In genomic region chr2:94406083-94406957, GRCm38 (mm10) we compare ENCODE assay signal across 8 mouse cellular contexts. TPM values are rescaled to one million over a fixed set of nuclear protein-coding genes. Genes with fewer than 3 reads are reported as not detected.
DNase-seq lines count a peak whose midpoint lies in the region; ATAC-seq and TF ChIP-seq lines count a peak whose summit lies in the region.

Gene Ttc17, minus strand, starts transcription at chr2:94406689.

- H3K9me3 ChIP-seq in forebrain, embryonic 10.5 days = no peaks in the 10 kb centered on the region
- no peaks in the 10 kb centered on the region for H3K9me3 ChIP-seq in heart, embryonic 15.5 days (replicated peaks)
- H3K9me3 ChIP-seq in liver, embryonic 14.5 days (ENCODE audit: control insufficient read depth, low read length) = no peaks in the 10 kb centered on the region
- H3K9me3 ChIP-seq in neural tube, embryonic 11.5 days (ENCODE audit: control insufficient read depth, low read length) = no peaks in the 10 kb centered on the region
- H3K9me3 ChIP-seq in stomach, postnatal 0 days (ENCODE audit: control insufficient read depth, low read length) = no peaks in the 10 kb centered on the region

- peak; percentile 93 for ATAC-seq in heart, embryonic 15.5 days (replicated peaks; ENCODE audit: insufficient number of reproducible peaks, insufficient read depth, low FRiP score, low read depth)
- peak; percentile 96 for ATAC-seq in liver, embryonic 14.5 days (ENCODE audit: insufficient read depth)
- ATAC-seq in neural tube, embryonic 11.5 days (ENCODE audit: insufficient read depth, low FRiP score, low TSS enrichment) = peak; percentile 95
- peak; percentile 96 for ATAC-seq in stomach, postnatal 0 days (ENCODE audit: low FRiP score, low TSS enrichment)

- under 1% methylated on average over 77 of the region's 77 CpGs for WGBS in forebrain, embryonic 10.5 days
- under 1% methylated on average over 74 of the region's 77 CpGs for WGBS in heart, embryonic 15.5 days
- whole genome bisulfite sequencing in liver, embryonic 14.5 days (ENCODE audit: insufficient replicate concordance) = 1% methylated on average over 74 of the region's 77 CpGs
- WGBS in neural tube, embryonic 11.5 days = under 1% methylated on average over 69 of the region's 77 CpGs
- WGBS in stomach, postnatal 0 days = under 1% methylated on average over 73 of the region's 77 CpGs

- peak within 1 kb of the TSS; percentile 76 for H3K4me2 ChIP-seq in heart, embryonic 15.5 days
- H3K4me2 ChIP-seq in liver, embryonic 14.5 days (ENCODE audit: low read depth) = peak within 1 kb of the TSS; percentile 97
- H3K4me2 ChIP-seq in neural tube, embryonic 11.5 days (ENCODE audit: low read depth) = peak within 1 kb of the TSS; percentile 63
- peak within 1 kb of the TSS; percentile 61 for H3K4me2 ChIP-seq in stomach, postnatal 0 days (replicated peaks; ENCODE audit: low read depth)

- H3K4me3 ChIP-seq in forebrain, embryonic 10.5 days = peak within 1 kb of the TSS; percentile 95
- peak within 1 kb of the TSS; percentile 91 for H3K4me3 ChIP-seq in heart, embryonic 15.5 days
- H3K4me3 ChIP-seq in liver, embryonic 14.5 days (ENCODE audit: insufficient read depth in 1 of 2, low read depth in 2 of 2, low read length in 2 of 2) = peak within 1 kb of the TSS; percentile 73 to 94
- peak within 1 kb of the TSS; percentile 59 for H3K4me3 ChIP-seq in neural tube, embryonic 11.5 days (ENCODE audit: low read depth, low read length)
- peak within 1 kb of the TSS; percentile 99 for H3K4me3 ChIP-seq in stomach, postnatal 0 days (ENCODE audit: low read depth, low read length)

- H3K27me3 ChIP-seq in forebrain, embryonic 10.5 days (ENCODE audit: poor library complexity, severe bottlenecking) = no peaks in the 10 kb centered on the region
- no peaks in the 10 kb centered on the region for H3K27me3 ChIP-seq in heart, embryonic 15.5 days
- H3K27me3 ChIP-seq in liver, embryonic 14.5 days (ENCODE audit: control insufficient read depth, insufficient read depth, low read length) = no peaks in the 10 kb centered on the region
- H3K27me3 ChIP-seq in neural tube, embryonic 11.5 days (ENCODE audit: control insufficient read depth, insufficient read depth, low read length) = no peaks in the 10 kb centered on the region
- H3K27me3 ChIP-seq in stomach, postnatal 0 days (ENCODE audit: control insufficient read depth, insufficient read depth, low read length) = no peaks in the 10 kb centered on the region

- peak; percentile 83 to 84 for DNase-seq in CD8-positive naive resting alpha-beta T cell, adult 2 months (ENCODE audit: low read depth in 2 of 2, low spot score in 2 of 2)
- peak; percentile 83 for DNase-seq in c-Kit-positive CD71-negative TER-119-negative erythroid progenitor cells, embryonic 14.5 days (ENCODE audit: low read depth)
- DNase-seq in forebrain, embryonic 10.5 days (ENCODE audit: extremely low spot score, low spot score) = peak; percentile 90
- peak; percentile 93 to 96 for DNase-seq in kidney, postnatal 25 days
- peak; percentile 86 to 88 (median 86) for DNase-seq in liver, embryonic 14.5 days (ENCODE audit: low read depth in 3 of 3, low spot score in 3 of 3)
- DNase-seq in neural tube, embryonic 11.5 days (ENCODE audit: low spot score) = peak; percentile 94
- DNase-seq in stomach, postnatal 0 days (ENCODE audit: low spot score) = peak; percentile 95

- no peak for TF ChIP-seq CTCF in liver, embryonic 14.5 days (IDR thresholded peaks at IDR 0.05; ENCODE audit: low read depth)
- TF ChIP-seq CTCF in stomach, postnatal 0 days (IDR thresholded peaks at IDR 0.05; ENCODE audit: low read depth) = peak; percentile 2; the same call in 1 of the 2 replicates

- peaks cover 18% of the 10 kb centered on the region for H3K36me3 ChIP-seq in forebrain, embryonic 10.5 days (replicated peaks)
- peaks cover 10% of the 10 kb centered on the region for H3K36me3 ChIP-seq in heart, embryonic 15.5 days
- peaks cover 6% of the 10 kb centered on the region for H3K36me3 ChIP-seq in liver, embryonic 14.5 days (replicated peaks; ENCODE audit: control insufficient read depth, insufficient read depth, low read depth)
- peaks cover 2% of the 10 kb centered on the region; the same call in 1 of the 2 replicates for H3K36me3 ChIP-seq in neural tube, embryonic 11.5 days (ENCODE audit: control insufficient read depth, insufficient read depth, low read length)
- no peaks in the 10 kb centered on the region for H3K36me3 ChIP-seq in stomach, postnatal 0 days (ENCODE audit: control insufficient read depth, insufficient read depth, low read length)

- peaks cover 33% of the 10 kb centered on the region for H3K4me1 ChIP-seq in forebrain, embryonic 10.5 days
- H3K4me1 ChIP-seq in heart, embryonic 15.5 days (replicated peaks) = peaks cover 31% of the 10 kb centered on the region
- peaks cover 2 to 18% of the 10 kb centered on the region in 2 experiments for H3K4me1 ChIP-seq in liver, embryonic 14.5 days (replicated peaks; ENCODE audit: control insufficient read depth in 2 of 2, insufficient read depth in 2 of 2, low read length in 1 of 2)
- H3K4me1 ChIP-seq in neural tube, embryonic 11.5 days (ENCODE audit: control insufficient read depth, insufficient read depth, low read length) = peaks cover 7% of the 10 kb centered on the region; the same call in 1 of the 2 replicates
- H3K4me1 ChIP-seq in stomach, postnatal 0 days (replicated peaks; ENCODE audit: control insufficient read depth, insufficient read depth) = peaks cover 3% of the 10 kb centered on the region; the same call in 1 of the 2 replicates

- peak within 1 kb of the TSS; percentile 98 for H3K27ac ChIP-seq in forebrain, embryonic 10.5 days
- peak within 1 kb of the TSS; percentile 92 for H3K27ac ChIP-seq in heart, embryonic 15.5 days
- H3K27ac ChIP-seq in liver, embryonic 14.5 days = peak within 1 kb of the TSS; percentile 65
- peak within 1 kb of the TSS; percentile 72 for H3K27ac ChIP-seq in neural tube, embryonic 11.5 days (ENCODE audit: low read depth, low read length)
- peak within 1 kb of the TSS; percentile 91 for H3K27ac ChIP-seq in stomach, postnatal 0 days (replicated peaks)

- H3K9ac ChIP-seq in heart, embryonic 15.5 days = peak within 1 kb of the TSS; percentile 93
- H3K9ac ChIP-seq in liver, embryonic 14.5 days (replicated peaks) = peak within 1 kb of the TSS; percentile 90
- peak within 1 kb of the TSS; percentile 72 for H3K9ac ChIP-seq in neural tube, embryonic 11.5 days (ENCODE audit: low read length)
- H3K9ac ChIP-seq in stomach, postnatal 0 days (ENCODE audit: low read length) = peak within 1 kb of the TSS; percentile 94

- no peak for TF ChIP-seq EP300 in liver, embryonic 14.5 days (IDR thresholded peaks at IDR 0.05; ENCODE audit: low read depth)
- peak; percentile 13 for TF ChIP-seq EP300 in stomach, postnatal 0 days (optimal IDR thresholded peaks at IDR 0.05)

RNA-seq across cellular contexts. Expression of gene Ttc17, which starts in this region (rescaled TPM):
- 13.6 and 13.8 TPM in 2 replicates for polyA plus RNA-seq in forebrain, embryonic 10.5 days (2016; fragmentation: Nextera tagmentation; extraction: Ambion mirVana)
- polyA plus RNA-seq in heart, embryonic 15.5 days (2015; fragmentation: Nextera tagmentation; extraction: Ambion mirVana) = 14.6 and 16.0 TPM in 2 replicates
- 3.5 and 3.6 TPM in 2 replicates for polyA plus RNA-seq in liver, embryonic 14.5 days (2012; rRNA removed)
- 5.1 and 5.4 TPM in 2 replicates for polyA plus RNA-seq in liver, embryonic 14.5 days (2014; fragmentation: Nextera tagmentation; extraction: Ambion mirVana)
- polyA plus RNA-seq in neural tube, embryonic 11.5 days (2014; fragmentation: Nextera tagmentation; extraction: Ambion mirVana) = 13.7 and 14.5 TPM in 2 replicates
- polyA plus RNA-seq in stomach, postnatal 0 days (2015; fragmentation: Nextera tagmentation; extraction: Ambion mirVana) = 11.2 and 11.8 TPM in 2 replicates

Comparison
In these comparisons a context has a peak if more than half of its experiments do, and no peak if none do; other contexts are left out.
1. Peak in every context shown above with its lines: DNase-seq, ATAC-seq, H3K4me3 ChIP-seq and H3K27ac ChIP-seq.